Mouse (Mus musculus): ENCODE data around the gene Cpt1a. TPM values are rescaled to one million over a fixed set of nuclear protein-coding genes. Genes with fewer than 3 reads are reported as not detected.
A peak's percentile ranks its signal among the peaks of the same experiment; 100 is the strongest.

Gene Cpt1a
- polyA plus RNA-seq, 1 experiment from 2014 or later, result 9.5 TPM

DNA sequence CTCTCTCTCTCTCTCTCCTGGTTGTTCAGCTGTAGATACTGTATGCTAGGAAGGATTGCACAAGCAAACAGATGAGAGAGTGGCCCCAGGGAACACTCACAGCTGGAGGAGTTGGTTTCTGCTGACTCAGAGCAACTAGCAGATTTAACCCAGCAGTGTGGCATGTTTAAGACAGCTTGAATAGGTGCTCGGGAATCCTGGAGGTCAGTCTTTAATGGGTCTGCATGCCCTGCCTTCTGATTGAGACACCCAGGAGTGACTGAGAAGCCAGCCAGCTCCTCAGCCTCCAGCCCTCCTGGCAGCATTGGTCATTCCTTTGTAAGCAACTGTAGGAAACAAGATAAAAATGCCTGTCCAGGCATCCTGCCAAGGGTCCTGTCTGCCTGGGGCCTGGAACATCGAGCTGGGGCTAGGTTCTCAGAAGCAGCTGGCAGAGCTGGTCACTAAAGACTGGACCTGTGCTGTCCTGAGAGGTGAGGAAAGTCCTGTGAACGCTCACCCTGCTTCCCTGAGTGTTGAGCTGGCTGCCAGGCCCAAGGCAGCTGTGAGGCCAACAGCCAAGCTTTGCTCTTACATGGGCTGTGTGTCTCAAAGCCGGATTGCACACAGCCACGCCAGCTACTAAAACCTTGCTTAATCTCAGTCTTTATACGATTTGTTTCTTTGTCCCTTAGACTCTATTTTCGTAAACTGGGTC lies 31.4 kb downstream of the Cpt1a start:
- Histone ChIP-seq H3K4me2 (ENCODE audit: low read depth, low read length) (no peak overlapping the region), H3K9ac (ENCODE audit: low read depth, low read length) (no peak overlapping the region), H3K9me3 (replicated peaks; ENCODE audit: control insufficient read depth, low read length) (no peaks in the 10 kb centered on the region), H3K36me3 (ENCODE audit: control insufficient read depth, insufficient read depth) (0 out of 2 replicates have a peak, but pooled peaks cover 1% of the 10 kb centered on the region), H3K4me3 (ENCODE audit: low read depth, low read length) (no peak overlapping the region), H3K27ac (ENCODE audit: low read length) (no peak overlapping the region), H3K4me1 (ENCODE audit: control insufficient read depth, low read depth, low read length) (no peaks in the 10 kb centered on the region), H3K27me3 (ENCODE audit: control insufficient read depth, insufficient read depth, low read depth, low read length) (no peaks in the 10 kb centered on the region)
- 58% methylated on average over 7 of the region's 7 CpGs for WGBS (ENCODE audit: insufficient replicate concordance)
- ATAC-seq (ENCODE audit: low read depth), result peak; percentile 19; the same call in 1 of the 2 replicates

DNA sequence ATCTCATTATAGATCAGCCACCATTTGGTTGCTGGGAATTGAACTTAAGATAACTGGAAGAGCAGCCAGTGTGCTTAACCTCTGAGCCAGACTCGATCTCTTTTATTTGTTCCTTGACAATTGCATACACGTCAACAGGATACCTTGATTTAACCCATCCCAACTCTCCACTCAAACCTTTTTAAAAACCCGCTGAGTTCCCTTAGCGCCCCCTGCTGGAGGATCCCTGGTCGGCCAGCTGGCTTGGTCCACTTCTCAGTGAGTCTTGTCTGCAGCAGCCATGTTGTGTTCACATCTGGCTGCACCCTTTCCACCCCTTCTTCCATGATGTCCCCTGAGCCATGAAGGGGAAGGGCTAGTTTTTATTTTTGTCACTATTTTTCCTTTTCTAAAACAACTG lies 33.0 kb downstream of the Cpt1a start:
- no peak overlapping the region for H3K9ac ChIP-seq (ENCODE audit: low read depth, low read length)
- no peak for ATAC-seq (ENCODE audit: low read depth)
- H3K27me3 ChIP-seq (ENCODE audit: control insufficient read depth, insufficient read depth, low read depth, low read length), result no peaks in the 10 kb centered on the region
- H3K36me3 ChIP-seq (ENCODE audit: control insufficient read depth, insufficient read depth), result 0 out of 2 replicates have a peak, but pooled peaks cover 2% of the 10 kb centered on the region
- H3K4me2 ChIP-seq (ENCODE audit: low read depth, low read length), result no peak overlapping the region
- whole genome bisulfite sequencing (ENCODE audit: insufficient replicate concordance), result 63% methylated on average over 5 of the region's 5 CpGs
- H3K27ac ChIP-seq (ENCODE audit: low read length), result no peak overlapping the region
- H3K4me1 ChIP-seq (ENCODE audit: control insufficient read depth, low read depth, low read length), result no peaks in the 10 kb centered on the region
- H3K9me3 ChIP-seq (replicated peaks; ENCODE audit: control insufficient read depth, low read length), result no peaks in the 10 kb centered on the region
- H3K4me3 ChIP-seq (ENCODE audit: low read depth, low read length), result no peak overlapping the region

DNA sequence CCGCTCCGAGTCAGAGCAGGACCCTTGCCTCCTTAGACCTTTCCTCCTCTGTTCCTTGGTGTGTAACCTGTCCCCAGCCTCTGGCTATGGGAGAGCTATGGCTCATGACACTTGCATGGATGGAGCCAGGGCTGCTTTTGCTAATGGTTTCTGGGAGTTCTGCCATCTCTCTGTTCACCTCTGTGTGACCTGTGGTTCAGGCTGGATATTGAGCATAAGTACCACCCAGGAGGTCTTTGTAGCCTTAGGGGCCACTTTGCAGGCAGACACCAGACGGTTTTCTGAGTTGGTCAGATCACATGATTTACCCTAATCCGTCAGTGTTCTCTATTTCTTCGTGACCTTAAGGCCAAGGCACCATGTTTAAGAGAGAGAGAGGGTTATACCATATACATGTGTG lies 34.4 kb downstream of the Cpt1a start:
- no peaks in the 10 kb centered on the region for H3K4me1 ChIP-seq (ENCODE audit: control insufficient read depth, low read depth, low read length)
- H3K36me3 ChIP-seq (ENCODE audit: control insufficient read depth, insufficient read depth), result 0 out of 2 replicates have a peak, but pooled peaks cover 2% of the 10 kb centered on the region
- no peak overlapping the region for H3K4me3 ChIP-seq (ENCODE audit: low read depth, low read length)
- no peak overlapping the region for H3K4me2 ChIP-seq (ENCODE audit: low read depth, low read length)
- H3K9me3 ChIP-seq (replicated peaks; ENCODE audit: control insufficient read depth, low read length), result no peaks in the 10 kb centered on the region
- WGBS (ENCODE audit: insufficient replicate concordance), result 67% methylated on average over 5 of the region's 5 CpGs
- no peak for ATAC-seq (ENCODE audit: low read depth)
- H3K27ac ChIP-seq (ENCODE audit: low read length), result no peak overlapping the region
- no peaks in the 10 kb centered on the region for H3K27me3 ChIP-seq (ENCODE audit: control insufficient read depth, insufficient read depth, low read depth, low read length)
- no peak overlapping the region for H3K9ac ChIP-seq (ENCODE audit: low read depth, low read length)

DNA sequence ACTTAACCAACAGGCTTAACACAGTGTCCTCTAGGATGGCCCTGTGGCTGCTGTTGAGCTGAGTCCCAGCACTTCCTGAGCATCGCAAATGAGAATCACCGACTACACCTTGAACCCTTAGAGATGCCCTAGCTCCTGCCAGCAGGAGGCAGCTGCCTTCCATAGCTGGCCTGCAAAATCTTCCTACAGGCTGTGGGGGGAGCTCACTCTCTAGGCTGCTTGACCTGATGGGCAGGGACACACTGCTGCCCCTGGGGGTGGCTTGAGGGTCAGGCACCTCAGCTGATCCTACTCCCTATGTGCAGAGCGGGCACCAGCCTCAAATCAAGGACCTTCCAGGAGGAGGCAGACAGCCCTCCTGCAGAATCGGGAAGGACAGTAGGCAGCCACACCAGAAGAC lies 35.5 kb downstream of the Cpt1a start:
- Histone ChIP-seq H3K4me2 (ENCODE audit: low read depth, low read length) (no peak overlapping the region), H3K4me3 (ENCODE audit: low read depth, low read length) (no peak overlapping the region), H3K9ac (ENCODE audit: low read depth, low read length) (no peak overlapping the region), H3K4me1 (ENCODE audit: control insufficient read depth, low read depth, low read length) (no peaks in the 10 kb centered on the region), H3K9me3 (replicated peaks; ENCODE audit: control insufficient read depth, low read length) (no peaks in the 10 kb centered on the region), H3K36me3 (ENCODE audit: control insufficient read depth, insufficient read depth) (0 out of 2 replicates have a peak, but pooled peaks cover 2% of the 10 kb centered on the region), H3K27ac (ENCODE audit: low read length) (no peak overlapping the region), H3K27me3 (ENCODE audit: control insufficient read depth, insufficient read depth, low read depth, low read length) (no peaks in the 10 kb centered on the region)
- ATAC-seq (ENCODE audit: low read depth), result no peak
- WGBS (ENCODE audit: insufficient replicate concordance), result 70% methylated on average over 4 of the region's 4 CpGs

DNA sequence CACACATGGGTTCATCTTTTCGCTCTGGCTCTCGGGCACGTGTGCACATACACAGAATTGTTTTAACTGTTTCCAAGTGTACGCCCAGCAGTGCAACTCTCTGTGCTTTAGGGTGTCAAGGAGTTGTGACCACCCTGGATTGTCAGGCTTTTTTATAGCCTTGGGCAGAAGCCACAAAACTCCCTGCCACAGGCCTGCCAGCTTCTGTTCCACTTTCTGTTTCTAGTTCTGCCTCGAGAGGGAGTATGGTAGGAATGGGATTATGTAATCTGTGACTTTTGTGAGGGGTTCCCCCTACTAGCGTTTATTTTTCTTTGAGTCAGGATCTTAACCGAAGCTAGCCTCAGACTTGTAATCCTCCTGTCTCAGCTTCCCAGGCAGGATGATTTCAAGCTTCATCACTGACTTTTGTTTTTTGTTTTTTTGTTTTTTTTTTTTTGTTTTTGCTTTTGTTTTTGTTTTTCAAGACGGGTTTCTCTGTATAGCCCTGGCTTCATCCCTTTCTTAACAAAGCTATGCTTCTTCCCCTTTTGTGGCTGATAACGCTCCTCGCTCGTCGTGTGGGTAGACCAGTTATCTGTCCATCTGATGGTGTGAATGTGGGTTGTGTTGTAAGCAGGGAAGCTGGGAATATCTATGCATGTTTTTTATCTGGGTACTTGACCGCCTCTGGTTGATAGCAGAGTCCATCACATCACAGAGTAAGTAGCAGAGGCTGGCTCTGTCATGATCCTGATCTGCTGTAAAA lies 37.9 kb downstream of the Cpt1a start:
- H3K4me2 ChIP-seq (ENCODE audit: low read depth, low read length), result no peak overlapping the region

DNA sequence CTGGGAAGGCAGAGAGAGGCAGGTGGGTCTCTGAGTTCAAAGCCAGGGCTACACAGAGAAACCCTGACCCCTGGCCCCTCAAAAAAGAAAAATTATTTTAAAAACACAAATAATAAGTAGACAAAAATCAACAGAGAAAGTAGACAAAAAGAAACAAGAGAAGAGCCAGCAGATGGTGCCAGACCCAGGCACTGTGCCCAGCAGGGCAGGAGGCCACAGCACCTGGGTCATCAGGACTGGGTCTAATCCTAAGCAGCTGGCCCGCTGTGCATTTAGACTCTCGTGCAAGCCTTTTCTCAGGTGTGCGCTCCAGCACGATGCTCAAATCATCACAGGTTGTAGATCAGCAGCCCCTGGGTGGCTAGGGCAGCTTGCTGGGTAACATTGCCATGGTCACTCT lies 41.4 kb downstream of the Cpt1a start:
- Histone ChIP-seq H3K4me3 (ENCODE audit: low read depth, low read length) (no peak overlapping the region), H3K27me3 (ENCODE audit: control insufficient read depth, insufficient read depth, low read depth, low read length) (no peaks in the 10 kb centered on the region), H3K9me3 (replicated peaks; ENCODE audit: control insufficient read depth, low read length) (no peaks in the 10 kb centered on the region), H3K9ac (ENCODE audit: low read depth, low read length) (no peak overlapping the region), H3K4me2 (ENCODE audit: low read depth, low read length) (no peak overlapping the region), H3K4me1 (ENCODE audit: control insufficient read depth, low read depth, low read length) (no peaks in the 10 kb centered on the region), H3K36me3 (ENCODE audit: control insufficient read depth, insufficient read depth) (peaks cover 15% of the 10 kb centered on the region; the same call in 1 of the 2 replicates), H3K27ac (ENCODE audit: low read length) (no peak overlapping the region)
- 78% methylated on average over 4 of the region's 4 CpGs for WGBS (ENCODE audit: insufficient replicate concordance)
- no peak for ATAC-seq (ENCODE audit: low read depth)

More for the DNA sequence above, 37.9 kb downstream of the Cpt1a start:
- no peak overlapping the region for H3K27ac ChIP-seq (ENCODE audit: low read length)
- H3K9ac ChIP-seq (ENCODE audit: low read depth, low read length), result no peak overlapping the region
- H3K4me3 ChIP-seq (ENCODE audit: low read depth, low read length), result no peak overlapping the region
- H3K9me3 ChIP-seq (replicated peaks; ENCODE audit: control insufficient read depth, low read length), result no peaks in the 10 kb centered on the region
- no peaks in the 10 kb centered on the region for H3K27me3 ChIP-seq (ENCODE audit: control insufficient read depth, insufficient read depth, low read depth, low read length)
- WGBS (ENCODE audit: insufficient replicate concordance), result 33% methylated on average over 13 of the region's 13 CpGs
- H3K4me1 ChIP-seq (ENCODE audit: control insufficient read depth, low read depth, low read length), result no peaks in the 10 kb centered on the region
- H3K36me3 ChIP-seq (ENCODE audit: control insufficient read depth, insufficient read depth), result peaks cover 7% of the 10 kb centered on the region; the same call in 1 of the 2 replicates
- no peak for ATAC-seq (ENCODE audit: low read depth)

DNA sequence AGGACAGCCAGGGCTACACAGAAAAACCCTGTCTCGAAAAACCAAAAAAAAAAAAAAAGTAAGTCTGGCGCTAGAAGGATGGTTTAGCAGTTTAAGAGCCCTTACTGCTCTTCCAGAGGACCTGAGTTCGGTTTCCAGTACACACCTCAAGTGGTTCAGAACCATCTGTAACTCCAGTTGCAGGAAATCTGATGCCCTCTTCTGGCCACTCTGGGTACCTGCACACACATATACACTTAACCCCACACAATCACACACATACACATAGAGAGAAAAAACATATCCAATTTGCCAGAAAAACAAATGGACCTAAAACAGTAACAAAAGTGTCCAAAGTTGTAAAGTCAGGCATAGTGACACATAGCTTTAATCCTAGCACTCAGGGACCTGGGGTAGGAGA lies 43.0 kb downstream of the Cpt1a start:
- H3K4me1 ChIP-seq (ENCODE audit: control insufficient read depth, low read depth, low read length), result no peaks in the 10 kb centered on the region
- no peaks in the 10 kb centered on the region for H3K27me3 ChIP-seq (ENCODE audit: control insufficient read depth, insufficient read depth, low read depth, low read length)
- no peak overlapping the region for H3K4me3 ChIP-seq (ENCODE audit: low read depth, low read length)
- no peak overlapping the region for H3K4me2 ChIP-seq (ENCODE audit: low read depth, low read length)
- peaks cover 14% of the 10 kb centered on the region; the same call in 1 of the 2 replicates for H3K36me3 ChIP-seq (ENCODE audit: control insufficient read depth, insufficient read depth)
- WGBS (ENCODE audit: insufficient replicate concordance), result 87% methylated on average over 2 of the region's 3 CpGs
- H3K9me3 ChIP-seq (replicated peaks; ENCODE audit: control insufficient read depth, low read length), result no peaks in the 10 kb centered on the region
- no peak for ATAC-seq (ENCODE audit: low read depth)
- H3K27ac ChIP-seq (ENCODE audit: low read length), result no peak overlapping the region
- H3K9ac ChIP-seq (ENCODE audit: low read depth, low read length), result no peak overlapping the region

DNA sequence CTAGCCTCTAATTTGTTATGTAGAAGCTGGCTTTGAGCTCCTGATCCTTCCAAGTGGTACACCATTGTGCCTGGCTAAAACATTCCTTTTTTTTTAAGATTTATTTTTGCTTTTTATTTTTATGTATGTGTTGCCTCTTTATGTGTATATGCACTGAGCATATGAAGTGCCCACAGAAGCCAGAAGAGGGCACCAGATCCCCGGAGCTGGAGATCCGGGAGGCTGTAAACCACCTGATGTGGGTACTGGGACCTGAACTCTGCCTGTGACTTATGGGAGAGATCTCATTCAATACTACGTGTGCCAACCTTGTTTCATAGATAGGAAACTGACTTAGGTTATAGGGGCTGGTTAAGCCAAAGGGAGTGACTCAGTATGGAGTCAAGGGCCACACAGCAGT lies 46.1 kb downstream of the Cpt1a start:
- WGBS (ENCODE audit: insufficient replicate concordance), result 78% methylated on average over 3 of the region's 3 CpGs
- Histone ChIP-seq H3K27ac (ENCODE audit: low read length) (no peak overlapping the region), H3K9me3 (replicated peaks; ENCODE audit: control insufficient read depth, low read length) (no peaks in the 10 kb centered on the region), H3K4me1 (ENCODE audit: control insufficient read depth, low read depth, low read length) (no peaks in the 10 kb centered on the region), H3K36me3 (ENCODE audit: control insufficient read depth, insufficient read depth) (peaks cover 14% of the 10 kb centered on the region; the same call in 1 of the 2 replicates), H3K4me2 (ENCODE audit: low read depth, low read length) (no peak overlapping the region), H3K9ac (ENCODE audit: low read depth, low read length) (no peak overlapping the region), H3K4me3 (ENCODE audit: low read depth, low read length) (no peak overlapping the region), H3K27me3 (ENCODE audit: control insufficient read depth, insufficient read depth, low read depth, low read length) (no peaks in the 10 kb centered on the region)
- no peak for ATAC-seq (ENCODE audit: low read depth)

DNA sequence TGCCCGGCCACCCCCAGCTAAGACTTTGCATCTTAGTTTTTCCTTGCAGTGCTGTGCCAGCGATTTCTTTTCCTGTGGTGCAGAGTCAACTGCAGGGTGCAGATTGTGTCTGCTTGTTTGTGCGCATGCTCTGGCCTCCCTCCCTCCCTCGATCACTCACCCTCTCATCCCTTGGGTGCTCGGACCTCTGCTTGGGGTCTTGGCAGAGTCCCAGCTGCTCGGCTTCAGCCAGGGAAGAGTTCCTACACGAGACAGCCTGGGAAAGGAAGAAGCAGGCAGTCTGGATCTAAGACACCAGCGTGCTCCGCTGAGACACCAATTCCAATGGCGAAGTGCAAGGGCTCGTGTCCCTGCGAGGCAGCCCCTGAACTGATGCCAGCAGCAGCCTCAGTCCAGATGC lies 51.2 kb downstream of the Cpt1a start:
- no peak overlapping the region for H3K4me3 ChIP-seq (ENCODE audit: low read depth, low read length)
- no peaks in the 10 kb centered on the region for H3K27me3 ChIP-seq (ENCODE audit: control insufficient read depth, insufficient read depth, low read depth, low read length)
- H3K27ac ChIP-seq (ENCODE audit: low read length), result no peak overlapping the region
- ATAC-seq (ENCODE audit: low read depth), result no peak
- no peaks in the 10 kb centered on the region for H3K9me3 ChIP-seq (replicated peaks; ENCODE audit: control insufficient read depth, low read length)
- H3K4me1 ChIP-seq (ENCODE audit: control insufficient read depth, low read depth, low read length), result no peaks in the 10 kb centered on the region; the same call in 1 of the 2 replicates
- H3K9ac ChIP-seq (ENCODE audit: low read depth, low read length), result no peak overlapping the region
- peaks cover 2% of the 10 kb centered on the region; the same call in 1 of the 2 replicates for H3K36me3 ChIP-seq (ENCODE audit: control insufficient read depth, insufficient read depth)
- H3K4me2 ChIP-seq (ENCODE audit: low read depth, low read length), result no peak overlapping the region
- WGBS (ENCODE audit: insufficient replicate concordance), result 67% methylated on average over 12 of the region's 12 CpGs

Data from liver, embryonic 16.5 days (tissue).